Comparison of ENCODE assay signal across 8 mouse cellular contexts in genomic region chr12:73113196-73113595, GRCm38 (mm10). TPM values are rescaled to one million over a fixed set of nuclear protein-coding genes. Genes with fewer than 3 reads are reported as not detected.
A peak's percentile ranks its signal among the peaks of the same experiment; 100 is the strongest.
DNase-seq lines count a peak whose midpoint lies in the region; ATAC-seq and TF ChIP-seq lines count a peak whose summit lies in the region.

Gene Six4 (minus strand): TSS chr12:73113456.

- TF ChIP-seq CTCF in layer of hippocampus, adult 2 months (conservative IDR thresholded peaks at IDR 0.05): no peak

- WGBS in forebrain, embryonic 16.5 days: 1% methylated on average over 19 of the region's 20 CpGs
- WGBS in lung, embryonic 16.5 days: under 1% methylated on average over 20 of the region's 20 CpGs

- H3K27ac ChIP-seq in forebrain, embryonic 16.5 days (ENCODE audit: low read length): no peak within 1 kb of the TSS
- peak within 1 kb of the TSS; percentile 70; the same call in 1 of the 2 replicates for H3K27ac ChIP-seq in layer of hippocampus, adult 2 months
- peak within 1 kb of the TSS; percentile 84 for H3K27ac ChIP-seq in lung, embryonic 16.5 days (ENCODE audit: low read length)

- DNase-seq in NIH3T3 (ENCODE audit: low read depth): peak; percentile 93
- peak; percentile 82 to 89 for DNase-seq in cerebellum, adult 18-20 months
- peak; percentile 56 to 65 for DNase-seq in heart, postnatal 36 days
- DNase-seq in layer of hippocampus, adult 2 months (ENCODE audit: low spot score in 2 of 2): peak; percentile 8 to 22
- peak; percentile 71 for DNase-seq in ovary, postnatal 36 days (ENCODE audit: low spot score)
- DNase-seq in spleen, postnatal 10 days (ENCODE audit: low spot score in 2 of 2): no peak

- peak within 1 kb of the TSS; percentile 65 for H3K4me3 ChIP-seq in forebrain, embryonic 16.5 days (replicated peaks; ENCODE audit: low read length)
- H3K4me3 ChIP-seq in layer of hippocampus, adult 2 months: peak within 1 kb of the TSS; percentile 78
- peak within 1 kb of the TSS; percentile 77 for H3K4me3 ChIP-seq in lung, embryonic 16.5 days (ENCODE audit: low read length)

- ATAC-seq in forebrain, embryonic 16.5 days: peak; percentile 82
- peak; percentile 88 for ATAC-seq in lung, embryonic 16.5 days (ENCODE audit: low read depth)

- H3K4me2 ChIP-seq in forebrain, embryonic 16.5 days (ENCODE audit: low read length): peak within 1 kb of the TSS; percentile 100
- H3K4me2 ChIP-seq in lung, embryonic 16.5 days (ENCODE audit: low read depth, low read length): peak within 1 kb of the TSS; percentile 99

- H3K9ac ChIP-seq in forebrain, embryonic 16.5 days (replicated peaks; ENCODE audit: low read depth, low read length): peak within 1 kb of the TSS; percentile 63
- H3K9ac ChIP-seq in lung, embryonic 16.5 days (ENCODE audit: low read length): peak within 1 kb of the TSS; percentile 76

- intact Hi-C loops in heart, postnatal 36 days (cut with DNase I): loop anchor here (5.0 kb wide), 3 partner anchors 66 to 339 kb away; no protein-coding TSS in a partner anchor

- no peaks in the 10 kb centered on the region for H3K36me3 ChIP-seq in forebrain, embryonic 16.5 days (ENCODE audit: control insufficient read depth, insufficient read depth)
- no peaks in the 10 kb centered on the region for H3K36me3 ChIP-seq in lung, embryonic 16.5 days (ENCODE audit: control insufficient read depth, insufficient read depth, low read length)

- peaks cover 7% of the 10 kb centered on the region for H3K27me3 ChIP-seq in forebrain, embryonic 16.5 days (replicated peaks; ENCODE audit: control insufficient read depth, insufficient read depth, low read length)
- H3K27me3 ChIP-seq in lung, embryonic 16.5 days (ENCODE audit: control insufficient read depth, insufficient read depth, low read depth, low read length): peaks cover 3% of the 10 kb centered on the region

- H3K9me3 ChIP-seq in forebrain, embryonic 16.5 days (ENCODE audit: control insufficient read depth, low read length): no peaks in the 10 kb centered on the region
- no peaks in the 10 kb centered on the region for H3K9me3 ChIP-seq in lung, embryonic 16.5 days (ENCODE audit: control insufficient read depth, low read length)

- H3K4me1 ChIP-seq in forebrain, embryonic 16.5 days (replicated peaks; ENCODE audit: control insufficient read depth, insufficient read depth, low read length): peaks cover 19% of the 10 kb centered on the region
- H3K4me1 ChIP-seq in lung, embryonic 16.5 days (replicated peaks; ENCODE audit: control insufficient read depth, insufficient read depth, low read length): peaks cover 8% of the 10 kb centered on the region

RNA-seq across cellular contexts. Expression of gene Six4, which starts in this region (rescaled TPM):
- 0.38 and 0.55 TPM in 2 replicates for polyA plus RNA-seq in forebrain, embryonic 16.5 days (2015; fragmentation: Nextera tagmentation; extraction: Ambion mirVana)
- total RNA-seq in heart, postnatal 36 days (2021): 1 to 10 TPM; 4.8 to 6.1 TPM
- total RNA-seq in layer of hippocampus, adult 2 months (2021): 1 to 10 TPM in 1 of 2 experiments, under 1 TPM in 1; 0.77 to 1.0 TPM
- polyA plus RNA-seq in lung, embryonic 16.5 days (2015; fragmentation: Nextera tagmentation; extraction: Ambion mirVana): 1.9 and 2.2 TPM in 2 replicates

Comparison
In these comparisons a context has a peak if more than half of its experiments do, and no peak if none do; other contexts are left out.
1. Peak in ATAC-seq, H3K4me3 ChIP-seq, H3K9ac ChIP-seq and H3K4me2 ChIP-seq in forebrain, embryonic 16.5 days; RNA of the gene not detected or under 1 TPM.
2. DNase-seq: peak in NIH3T3 (single experiment), cerebellum, adult 18-20 months (2 of 2), heart, postnatal 36 days (2 of 2), layer of hippocampus, adult 2 months (2 of 2) and ovary, postnatal 36 days (single experiment); none in spleen, postnatal 10 days (0 of 2).
3. Peak in every context shown above with its lines, with median percentiles within 50 percentile points of each other: H3K4me3 ChIP-seq.